Mouse (Mus musculus): Measurements from ENCODE around the gene Stat2.

DNA sequence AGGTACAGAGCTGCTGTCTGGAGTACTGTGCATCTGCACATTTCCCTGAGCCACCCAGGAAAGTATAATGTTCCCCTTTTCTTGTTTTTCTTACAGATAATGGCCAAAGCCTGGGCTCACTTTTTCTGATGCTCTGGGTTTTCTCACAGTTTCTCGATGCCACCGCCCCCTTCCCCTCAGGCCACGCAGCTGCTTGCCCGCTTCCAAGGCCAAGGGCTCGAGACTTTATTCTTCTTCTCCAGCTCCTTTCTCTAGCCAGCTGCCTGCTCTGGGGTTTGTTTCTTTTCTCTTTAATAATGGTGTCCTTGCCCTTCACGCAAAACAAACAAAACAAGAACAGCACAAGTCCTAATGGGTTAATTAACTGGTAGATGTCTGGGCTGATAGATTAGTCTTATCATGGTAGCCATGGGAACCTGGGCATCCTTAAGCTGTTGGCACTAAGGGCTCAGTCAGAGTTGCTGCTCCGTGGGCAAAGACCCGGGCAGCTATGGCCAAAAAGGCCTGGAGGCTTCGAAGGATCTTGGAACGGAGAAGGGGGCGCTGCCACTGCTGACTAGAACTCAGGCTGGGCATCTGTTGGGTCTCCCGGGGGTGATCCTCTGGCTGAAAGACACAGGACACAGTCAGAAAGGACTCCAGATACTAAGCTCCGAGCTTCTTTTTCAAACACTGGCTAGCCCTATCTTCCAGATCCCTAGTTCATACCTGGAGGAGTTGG is 26.2 kb downstream of the Stat2 start:
- TF ChIP-seq CTCF (IDR thresholded peaks at IDR 0.05; ENCODE audit: control insufficient read depth, insufficient read depth, insufficient read length) = no peak
- TF ChIP-seq MAX (IDR thresholded peaks at IDR 0.05) = no peak
- TF ChIP-seq FOSL1 (IDR thresholded peaks at IDR 0.05; ENCODE audit: insufficient read depth, low read length, poor library complexity, severe bottlenecking) = no peak

Data from C2C12 (cell line).